Mouse (Mus musculus) CD4-positive naive resting alpha-beta T cell, adult 76 days (primary cell): ENCODE data around the gene Ubap2l. TPM values are rescaled to one million over a fixed set of nuclear protein-coding genes. Genes with fewer than 3 reads are reported as not detected.

Experiments used
- total RNA-seq: library from RNA; stranded (reverse); gene quantifications from one replicate; pipeline ENCODE4 v1.2.4, GENCODE M21; 2023

The Ubap2l gene
- total RNA-seq: 249 TPM

DNA sequence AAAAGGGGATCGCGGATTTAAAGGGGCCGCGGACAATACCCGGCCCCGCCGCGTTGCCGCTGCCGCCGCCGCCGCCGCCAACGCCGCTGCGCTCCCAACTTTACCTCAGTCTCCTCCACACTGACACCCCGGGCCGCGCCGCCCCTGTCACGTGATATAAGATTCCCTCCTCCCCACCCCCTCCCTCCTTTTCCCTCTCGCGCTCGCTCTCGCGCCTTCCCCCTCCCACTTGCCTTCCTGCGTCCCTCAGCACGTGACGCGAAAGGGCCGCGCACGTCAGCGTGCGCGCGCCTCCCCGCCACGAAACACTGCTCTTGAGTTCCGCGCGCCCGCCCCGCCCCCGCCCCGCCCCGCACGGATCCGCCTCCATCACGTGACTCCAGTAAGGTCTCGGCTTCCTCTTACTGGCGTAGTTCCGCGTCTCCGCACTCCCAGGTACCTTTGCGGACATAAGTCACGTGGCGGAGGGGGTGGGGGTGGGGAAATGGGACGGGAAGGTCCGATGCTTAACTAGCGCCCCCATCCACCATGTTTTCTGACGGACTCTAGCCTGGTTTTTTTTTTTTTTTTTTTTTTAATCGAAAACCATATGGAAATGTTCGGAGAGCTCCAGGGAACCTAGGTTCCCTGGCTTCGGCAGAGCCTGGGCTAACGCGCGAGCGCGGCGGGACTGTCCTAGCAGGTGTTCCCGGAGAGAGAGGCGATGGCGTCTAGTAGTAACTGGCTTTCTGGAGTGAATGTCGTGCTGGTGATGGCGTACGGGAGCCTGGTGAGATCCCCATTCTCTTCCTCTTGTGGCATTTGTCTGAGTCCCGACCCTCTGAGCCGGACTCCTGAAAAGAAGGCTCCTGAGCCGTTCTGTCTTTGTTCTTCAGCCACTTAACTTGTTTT is at the start of gene Ubap2l:
Ubap2l (minus strand) TSS at position 278 of the 891 bp plus-strand sequence.

DNA sequence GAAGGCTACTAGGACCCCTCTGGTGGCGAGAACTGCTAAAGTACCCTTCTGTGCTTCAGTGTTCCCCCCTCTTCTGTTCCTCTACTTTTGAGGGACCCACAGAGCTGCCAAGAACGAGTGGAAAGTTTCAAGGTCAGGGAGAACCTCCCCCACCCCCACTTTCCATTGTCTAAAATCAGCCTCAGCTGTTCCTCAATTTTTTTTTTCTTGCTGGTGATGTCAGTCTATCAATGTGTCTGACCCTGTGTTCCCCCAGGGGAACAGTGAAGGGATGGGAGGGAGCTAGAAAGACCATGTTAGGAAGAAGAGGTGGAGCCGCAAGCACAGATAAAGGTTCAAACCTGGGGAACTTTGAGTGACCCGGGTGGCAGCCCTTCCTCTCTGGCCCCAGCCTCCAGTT is 19.9 kb upstream of the Ubap2l start, which contains the start of gene Tpm3:
Tpm3 (plus strand) TSS at position 356 of the 400 bp plus-strand sequence.

DNA sequence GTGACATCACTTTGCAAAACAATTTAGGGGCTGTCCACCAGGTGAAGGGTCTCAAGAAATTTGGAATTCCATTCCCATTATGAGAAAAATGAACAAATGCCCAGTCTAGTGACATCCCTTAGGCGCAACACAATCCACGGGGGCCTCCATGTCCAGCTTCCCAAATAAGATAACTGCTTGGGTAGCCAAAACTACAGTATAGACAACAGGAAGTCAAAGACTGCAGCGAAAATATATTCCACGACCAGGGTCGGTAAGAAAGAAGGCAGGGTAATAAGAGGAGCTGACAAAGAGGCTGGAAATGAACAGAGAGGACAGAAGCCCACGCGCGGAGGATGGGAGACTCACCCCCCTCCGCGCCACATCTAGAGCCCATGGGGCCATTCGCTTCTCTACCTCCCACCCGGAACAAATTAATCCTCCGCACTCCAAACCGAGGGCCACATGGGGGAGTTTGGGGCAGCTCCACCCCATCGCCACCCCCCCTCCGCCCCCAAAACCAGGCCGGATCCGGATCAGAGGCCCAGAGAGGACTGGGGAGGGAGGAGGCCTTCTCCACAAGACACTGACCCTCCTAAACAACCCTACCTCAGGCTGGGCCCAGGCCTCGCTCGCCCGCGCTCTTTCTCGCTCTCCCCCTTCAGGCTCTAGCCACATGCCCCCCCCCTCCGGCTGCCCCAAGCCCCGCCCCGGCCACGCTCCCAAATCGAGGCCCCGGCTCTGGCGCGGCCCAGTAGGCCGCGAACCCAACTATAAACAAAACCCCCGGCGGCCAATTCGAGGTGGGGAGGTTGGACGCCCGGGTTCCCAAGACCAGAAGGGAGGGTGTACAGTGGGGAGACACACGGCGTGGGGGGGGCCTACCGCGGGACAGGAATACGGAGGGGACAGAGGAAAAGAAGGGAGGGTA is 732 bp downstream of the Ubap2l start, which contains the start of gene 4933434E20Rik:
4933434E20Rik (plus strand) TSS at position 196 of the 910 bp plus-strand sequence.

DNA sequence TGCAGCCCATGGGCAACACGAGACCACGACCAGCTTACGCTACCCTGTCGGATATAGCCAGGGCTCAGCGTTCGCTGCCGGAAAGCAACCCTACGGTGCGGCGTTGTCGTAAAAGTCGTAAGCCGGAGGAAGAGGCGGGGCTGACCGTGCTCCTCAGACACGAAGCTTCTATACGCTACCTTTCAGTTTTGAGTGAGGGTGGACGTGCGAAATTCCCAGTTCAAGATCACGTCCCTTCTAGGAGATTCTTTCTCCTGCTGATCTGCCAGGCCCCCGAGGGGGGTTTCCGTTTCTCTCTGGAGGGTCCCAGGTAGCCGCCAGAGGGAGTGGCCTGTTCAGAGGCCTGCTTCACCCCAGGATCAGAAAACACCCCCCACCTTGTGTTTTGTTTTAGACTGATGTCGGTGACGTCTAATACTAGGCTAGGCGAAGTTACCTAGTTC is 53.8 kb downstream of the Ubap2l start, which contains the start of gene Hax1:
Hax1 (minus strand) TSS at position 169 of the 443 bp plus-strand sequence.

DNA sequence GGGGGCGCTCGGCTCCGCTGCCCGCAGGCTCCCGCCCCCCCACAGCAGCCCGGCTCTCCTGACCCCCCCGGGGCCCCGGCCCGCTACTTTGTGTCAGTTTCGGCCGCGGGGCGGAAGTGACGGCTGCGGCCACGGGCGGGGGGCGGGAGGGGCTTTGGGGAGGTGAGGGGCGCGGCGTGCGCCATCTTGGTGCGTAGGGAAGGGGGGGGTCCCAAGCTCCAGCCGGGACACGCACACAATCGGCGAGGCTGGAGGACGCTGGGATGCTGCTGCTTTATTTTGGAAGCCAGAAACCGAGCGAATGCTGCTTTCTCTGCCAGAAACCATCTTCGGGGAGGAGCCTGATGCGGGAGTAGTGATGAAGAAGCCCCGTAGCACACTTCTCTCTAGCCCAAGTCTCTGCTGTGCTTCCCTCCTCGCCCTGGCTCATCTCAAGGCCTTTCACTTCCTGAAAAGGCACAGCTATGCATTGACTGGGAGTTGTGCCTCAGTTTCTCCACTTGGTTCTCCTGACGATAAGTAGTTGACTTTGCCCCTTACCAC is 89.1 kb downstream of the Ubap2l start, which contains the start of gene Atp8b2:
Atp8b2 (minus strand) TSS at position 288 of the 543 bp plus-strand sequence.

Other genes with a start within 250 kb of the Ubap2l start
- 1.3 TPM for gene She, start 221.3 kb downstream of the Ubap2l start, total RNA-seq
- 147 TPM for gene Il6ra, start 139.4 kb downstream of the Ubap2l start, total RNA-seq
- 109 TPM for gene Atp8b2, start 89.1 kb downstream of the Ubap2l start, total RNA-seq
- gene Hax1, start 53.8 kb downstream of the Ubap2l start, total RNA-seq: 58.9 TPM
- gene 4933434E20Rik, start 992 bp downstream of the Ubap2l start, total RNA-seq: 97.0 TPM
- gene Tpm3, start 20.0 kb upstream of the Ubap2l start, total RNA-seq: 596 TPM
- gene Nup210l, start 51.5 kb upstream of the Ubap2l start, total RNA-seq: 1.2 TPM
- 11,775 TPM for gene Rps27, start 161.0 kb upstream of the Ubap2l start, total RNA-seq
- not detected for gene Rab13, start 161.1 kb upstream of the Ubap2l start, total RNA-seq
- gene Jtb, start 179.0 kb upstream of the Ubap2l start, total RNA-seq: 74.5 TPM
- not detected for gene Creb3l4, start 190.9 kb upstream of the Ubap2l start, total RNA-seq
- 17.1 TPM for gene Slc39a1, start 195.5 kb upstream of the Ubap2l start, total RNA-seq
- gene Crtc2, start 201.5 kb upstream of the Ubap2l start, total RNA-seq: 99.0 TPM
- gene Dennd4b, start 212.6 kb upstream of the Ubap2l start, total RNA-seq: 62.5 TPM
- 132 TPM for gene Gatad2b, start 240.6 kb upstream of the Ubap2l start, total RNA-seq